Mouse (Mus musculus): ENCODE data around the gene Cops4.

Gene Cops4

DNA sequence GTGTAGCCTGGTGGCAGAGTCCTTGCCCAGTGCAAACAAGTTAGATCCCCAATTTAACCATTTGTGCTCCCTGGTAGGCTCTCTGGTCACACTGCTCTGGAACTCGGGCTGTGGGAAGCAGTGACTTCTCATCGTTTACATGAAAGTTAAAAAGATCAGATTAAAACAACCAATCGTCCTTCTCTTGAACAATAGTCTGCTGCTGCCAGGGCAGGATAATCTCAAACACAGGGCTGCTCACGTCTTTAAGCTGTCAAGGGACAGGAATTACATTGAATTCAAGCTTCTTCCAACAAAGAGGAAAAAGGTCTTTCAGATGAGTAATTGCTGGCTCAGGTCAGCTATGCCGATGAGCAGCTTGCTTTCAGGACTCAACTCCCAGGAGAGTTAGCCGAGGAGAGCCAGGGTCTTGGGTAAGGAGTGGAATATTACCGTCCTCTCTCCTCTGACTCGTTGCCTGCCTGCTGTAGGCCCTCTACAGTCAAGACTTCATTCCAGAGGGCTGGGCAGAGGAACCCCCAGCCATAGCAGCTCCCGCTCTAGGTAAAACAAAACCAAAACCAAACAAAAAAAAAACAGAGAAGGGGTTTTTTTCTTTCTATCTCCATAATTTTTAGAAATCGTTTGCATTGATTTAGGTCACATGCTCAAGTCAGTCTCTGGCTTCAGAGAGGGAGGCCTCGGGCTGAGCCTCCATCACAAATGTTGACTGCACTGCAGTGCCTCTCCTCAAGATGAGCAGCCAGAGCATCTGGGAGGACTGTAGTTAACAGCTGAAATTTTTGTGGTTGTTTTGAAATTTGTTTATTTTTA is 63.7 kb downstream of the Cops4 start:
- no peak for DNase-seq (ENCODE audit: low spot score)

DNA sequence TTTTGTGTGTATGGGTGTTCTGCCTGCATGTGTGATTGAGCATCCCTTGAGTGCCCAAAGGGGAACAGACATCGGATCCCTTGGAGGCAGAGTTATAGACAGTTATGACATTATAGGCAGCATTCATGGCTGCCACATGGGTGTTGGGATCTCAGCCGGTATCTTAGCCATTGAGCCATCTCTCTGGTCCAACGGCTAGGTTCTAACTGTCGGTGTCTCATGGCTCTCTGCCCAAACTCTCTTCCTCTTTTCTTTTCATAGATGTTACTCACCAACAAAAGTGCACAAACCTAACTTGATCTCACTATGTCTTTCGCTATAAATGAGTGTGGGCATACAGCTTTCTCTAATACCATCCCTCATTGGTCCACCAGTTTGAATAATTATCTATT is 64.3 kb downstream of the Cops4 start:
- DNase-seq (ENCODE audit: low spot score), result no peak

GRCm38 (mm10) chr5:100583066-100583465 is 65.0 kb downstream of the Cops4 start:
- no peak for DNase-seq (ENCODE audit: low spot score)

- DNase-seq (ENCODE audit: low spot score), result no peak
Measured at GRCm38 (mm10) chr5:100585206-100585644, 67.1 kb downstream of the Cops4 start.

- no peak for DNase-seq (ENCODE audit: low spot score)
Measured at GRCm38 (mm10) chr5:100585657-100586056, 67.5 kb downstream of the Cops4 start.

- DNase-seq (ENCODE audit: low spot score), result no peak
Measured at GRCm38 (mm10) chr5:100587136-100587535, 69.0 kb downstream of the Cops4 start.

DNA sequence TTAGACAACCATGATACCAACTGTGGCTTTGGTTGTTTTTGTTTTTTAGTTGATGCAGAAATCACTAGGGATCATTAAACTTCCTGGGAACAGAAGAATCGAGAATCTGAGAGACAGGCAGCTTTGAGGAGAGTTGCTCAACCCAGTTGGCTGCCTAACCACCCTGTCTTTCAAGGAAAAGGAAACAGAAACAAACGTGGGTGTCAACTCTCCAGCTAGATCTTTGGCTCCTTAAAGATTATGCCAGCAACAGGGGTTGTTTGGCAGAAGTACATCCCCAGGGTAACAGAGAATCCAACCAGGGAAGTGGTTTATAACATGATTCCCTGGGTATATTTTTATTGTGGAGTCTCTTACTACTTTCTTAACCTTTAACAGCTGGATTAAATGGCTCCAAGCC is 69.5 kb downstream of the Cops4 start:
- DNase-seq (ENCODE audit: low spot score), result no peak

GRCm38 (mm10) chr5:100590505-100590904 is 72.4 kb downstream of the Cops4 start:
- no peak for DNase-seq (ENCODE audit: low spot score)

DNA sequence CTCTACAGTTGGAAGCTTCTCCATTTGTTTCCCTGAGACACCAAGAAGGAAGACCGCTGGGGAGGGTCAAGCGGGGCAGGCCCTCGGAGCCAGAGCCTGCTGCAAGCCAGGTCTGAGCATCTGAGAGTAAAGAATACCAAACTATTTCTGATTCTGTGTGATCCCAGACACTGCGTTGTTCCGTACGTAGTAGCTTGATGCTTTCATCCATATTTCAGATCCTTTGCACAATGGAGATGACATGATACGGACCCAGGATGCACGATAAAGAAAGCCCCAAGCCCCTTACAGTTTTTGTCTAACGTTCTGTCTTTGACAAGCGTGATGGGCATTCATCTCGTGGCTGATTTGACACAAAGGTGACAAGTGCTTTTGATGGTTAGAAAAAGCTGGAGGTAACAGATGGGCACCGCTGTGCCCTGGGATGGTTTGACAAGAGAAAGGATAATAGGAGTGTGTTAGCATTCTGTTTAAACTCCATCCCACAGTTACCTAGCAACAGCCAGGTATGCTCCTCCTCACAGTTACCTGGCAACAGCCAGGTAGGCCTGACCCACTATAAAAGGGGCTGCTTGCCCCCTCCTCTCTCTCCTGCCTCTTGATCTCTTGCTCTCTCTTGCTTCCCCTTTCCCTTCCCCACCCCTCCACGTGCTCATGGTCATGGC is 76.8 kb downstream of the Cops4 start:
- no peak for DNase-seq (ENCODE audit: low spot score)

DNA sequence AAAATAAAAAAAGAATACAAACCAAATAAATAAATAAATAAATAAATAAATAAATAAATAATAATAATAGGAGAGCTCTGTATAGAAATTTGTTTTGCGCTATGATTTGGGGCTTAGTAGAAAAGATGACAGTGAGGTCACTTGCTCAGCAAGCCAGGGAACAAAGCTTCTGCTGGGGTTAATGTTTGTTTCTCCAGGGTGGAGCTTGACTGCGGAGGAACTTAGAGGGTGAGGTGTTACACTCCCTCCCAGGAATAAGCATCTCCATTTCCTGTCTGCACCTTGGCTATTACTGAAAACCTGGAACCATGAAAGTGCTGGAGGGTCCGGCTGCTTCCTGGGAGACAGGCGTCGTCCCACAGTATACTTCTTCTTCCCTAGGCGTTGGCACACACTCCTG is 77.9 kb downstream of the Cops4 start:
- DNase-seq (ENCODE audit: low spot score), result no peak
